Mouse (Mus musculus) small intestine, adult 2 months (tissue): ENCODE data around the gene Prdm2.

Experiments used
- CTCF ChIP-seq: fragments of 200-500 bp; IDR thresholded peaks from 2 replicates; pipeline ENCODE4 v1.5.1; 2012; ENCODE audit warnings: low read depth, mild to moderate bottlenecking, control low read depth, inconsistent platforms, low read length, moderate library complexity, mixed read lengths; ENCODE audit not compliant: insufficient replicate concordance, insufficient read length; ENCODE audit errors: extremely low read depth
- POLR2A ChIP-seq: fragments of 200-500 bp; IDR thresholded peaks from 2 replicates; pipeline ENCODE4 v1.6.1; 2012; ENCODE audit warnings: low read depth, mild to moderate bottlenecking, control low read depth, inconsistent platforms, low read length, moderate library complexity

- TF ChIP-seq CTCF (no peak), POLR2A (no peak)
These were observed 109.0 kb downstream of the Prdm2 start for GRCm38 (mm10) chr4:143103811-143104210.
